Mouse (Mus musculus) gastrocnemius, adult 18-20 months (tissue): ENCODE data around the gene Sidt2. TPM values are rescaled to one million over a fixed set of nuclear protein-coding genes. Genes with fewer than 3 reads are reported as not detected.

Experiments
- DNase-seq: peaks from one replicate; pipeline ENCODE4 v3.0.0; 2021; ENCODE audit warnings: low spot score
- microRNA-seq: library from miRNA; unstranded; fragments of <30 nt; microRNA quantifications from one replicate; pipeline ENCODE4 v1.2.0, GENCODE M21; 2021
- total RNA-seq, 2 experiments: library from RNA; stranded (reverse); gene quantifications; 2 replicates each; pipeline ENCODE4 v1.2.3; 2021

Sidt2 gene
- total RNA-seq, 2 experiments from 2014 or later, result 57.8 to 66.2 TPM

GRCm38 (mm10) chr9:45915659-45916058 lies 39.4 kb downstream of the Sidt2 start:
- DNase-seq, result no peak

GRCm38 (mm10) chr9:45911673-45912072 lies 43.4 kb downstream of the Sidt2 start:
- peak; percentile 51 for DNase-seq

- DNase-seq, result no peak
These were observed 44.1 kb downstream of the Sidt2 start for GRCm38 (mm10) chr9:45910995-45911394.

GRCm38 (mm10) chr9:45907078-45907428 lies 48.0 kb downstream of the Sidt2 start:
- DNase-seq, result no peak

GRCm38 (mm10) chr9:45906355-45907077 lies 48.5 kb downstream of the Sidt2 start, which contains the start of the genes Pcsk7 and Rnf214:
Pcsk7 (plus strand) TSS chr9:45906497.
Rnf214 (minus strand) TSS chr9:45906911.
- peak; percentile 91 for DNase-seq

- no peak for DNase-seq
These were observed 49.2 kb downstream of the Sidt2 start for GRCm38 (mm10) chr9:45905811-45906237.

- DNase-seq, result no peak
These were observed 49.9 kb downstream of the Sidt2 start for GRCm38 (mm10) chr9:45905196-45905595.

GRCm38 (mm10) chr9:45893681-45894080 lies 61.4 kb downstream of the Sidt2 start:
- DNase-seq, result no peak

Small RNAs within 50 kb of the gene (microRNA-seq; reads per million reads assigned to microRNA genes)
- gene Mir7087, result not detected

Other genes with a start within 250 kb of the Sidt2 start
- gene Cep164, start 126.6 kb downstream of the Sidt2 start, total RNA-seq, result 1 to 10 TPM; 2.4 to 2.6 TPM
- gene Bace1, start 116.7 kb downstream of the Sidt2 start, total RNA-seq, result 10 to 100 TPM; 35.6 to 37.1 TPM
- 1 to 10 TPM; 8.0 to 9.0 TPM for gene Pcsk7, start 48.8 kb downstream of the Sidt2 start, total RNA-seq
- 10 to 100 TPM; 28.2 to 29.5 TPM for gene Rnf214, start 48.3 kb downstream of the Sidt2 start, total RNA-seq
- 10 to 100 TPM; 40.9 to 62.1 TPM for gene Tagln, start 19.2 kb downstream of the Sidt2 start, total RNA-seq
- gene Pafah1b2, start 57.4 kb upstream of the Sidt2 start, total RNA-seq, result 10 to 100 TPM; 23.6 to 32.0 TPM
- gene Sik3, start 57.6 kb upstream of the Sidt2 start, total RNA-seq, result 10 to 100 TPM; 37.4 to 38.3 TPM